Mouse (Mus musculus): ENCODE measurements at regions not wholly inside any gene's neighbourhood (a gene's known extent, or its start where the extent isn't known, plus 50 kb on each side); places are given as distances from the start of the nearest gene placed in this dataset.

DNA sequence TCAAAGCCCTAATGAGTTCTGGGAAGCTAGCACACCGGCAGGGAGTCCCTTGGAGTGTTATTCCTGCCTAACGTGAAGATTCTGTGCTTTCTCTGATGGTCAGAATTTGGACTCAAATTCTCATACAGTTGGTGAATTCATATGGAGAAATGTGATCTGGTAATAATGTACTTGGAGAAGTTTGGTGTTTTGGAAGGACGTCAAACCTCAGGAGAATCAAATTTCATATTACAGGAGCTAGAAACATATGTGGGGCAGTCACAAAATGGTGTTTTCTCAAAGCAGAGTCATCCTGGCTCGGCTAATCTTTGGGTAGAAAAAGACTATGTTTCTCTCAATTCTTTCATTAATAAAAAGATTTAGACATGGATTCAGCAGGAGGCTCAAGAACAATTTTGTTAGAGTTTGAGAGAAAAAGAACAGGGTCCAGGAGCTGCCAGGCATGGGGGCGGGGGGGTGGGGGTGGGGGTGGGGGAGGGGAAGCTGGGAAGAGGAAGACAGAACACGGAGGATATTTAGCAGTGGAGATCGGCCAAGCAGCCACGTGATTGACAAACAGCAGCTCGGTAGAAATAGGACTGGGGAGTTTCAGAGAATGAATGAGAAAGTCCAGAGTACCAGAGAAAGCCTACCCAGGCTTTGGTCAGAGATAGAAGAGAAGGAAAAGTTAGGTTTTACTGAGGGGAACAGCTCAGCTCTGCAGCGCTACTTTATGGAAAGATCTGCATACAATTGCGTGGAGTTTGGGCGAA is 130.6 kb downstream of the Sp3 start:
- H3K4me3 ChIP-seq (ENCODE audit: insufficient read depth in 1 of 2, low read depth in 1 of 2, low read length in 2 of 2, poor library complexity in 1 of 2, severe bottlenecking in 1 of 2), result no peak overlapping the region
- DNase-seq (ENCODE audit: low read depth, low spot score), result no peak
- in situ Hi-C loops (cut with MboI; ENCODE audit: low sequenced_read_pairs in 2 of 2, unreplicated experiment in 2 of 2), result no loop called here
- H3K4me1 ChIP-seq (ENCODE audit: control insufficient read depth in 2 of 2, insufficient read depth in 2 of 2, low read length in 2 of 2, poor library complexity in 1 of 2), result no peaks in the 10 kb centered on the region; a peak in 1 of 4 replicates
- no peak overlapping the region for H3K9ac ChIP-seq (ENCODE audit: insufficient read depth, low read depth, low read length, poor library complexity, severe bottlenecking)
- no peak for TF ChIP-seq ZC3H11A (IDR thresholded peaks at IDR 0.05; ENCODE audit: borderline replicate concordance, low read depth, low read length)
- no peak for TF ChIP-seq CHD2 (IDR thresholded peaks at IDR 0.05; ENCODE audit: low read depth, low read length)
- TF ChIP-seq ZNF384 (IDR thresholded peaks at IDR 0.05; ENCODE audit: low read depth, low read length), result no peak
- no peak for TF ChIP-seq HCFC1 (IDR thresholded peaks at IDR 0.05; ENCODE audit: borderline replicate concordance, insufficient read depth, low read length)
- TF ChIP-seq MAFK (IDR thresholded peaks at IDR 0.05; ENCODE audit: insufficient read depth, low read depth, low read length), result no peak
- H3K27ac ChIP-seq (ENCODE audit: insufficient read depth, low read depth, low read length, poor library complexity, severe bottlenecking), result no peak overlapping the region
- H3K9me3 ChIP-seq (ENCODE audit: control insufficient read depth, insufficient read depth, low read depth, low read length), result no peaks in the 10 kb centered on the region
- no peaks in the 10 kb centered on the region for H3K36me3 ChIP-seq (ENCODE audit: control insufficient read depth, insufficient read depth, low read length, poor library complexity, severe bottlenecking)

DNA sequence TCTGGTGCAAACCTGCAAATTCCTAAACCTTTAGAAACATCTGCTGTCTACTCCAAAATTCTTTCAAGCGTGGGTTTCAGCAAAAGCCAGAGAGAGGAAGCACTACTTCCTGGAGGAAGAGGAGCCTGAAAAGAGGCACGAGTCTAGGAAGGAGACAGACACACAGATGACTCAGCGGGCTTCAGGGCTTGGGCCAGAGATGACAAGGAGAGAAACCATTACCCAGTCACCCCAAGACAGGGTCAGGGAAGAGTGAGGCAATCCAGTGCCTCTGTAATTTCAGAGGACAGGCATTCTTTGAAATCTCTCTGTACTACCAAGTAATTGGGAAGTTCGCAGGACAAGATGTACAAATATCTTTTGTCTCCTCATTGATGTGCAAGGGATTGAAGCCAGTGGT is 127.7 kb downstream of the Sp3 start:
- in situ Hi-C loops (cut with MboI; ENCODE audit: low sequenced_read_pairs in 2 of 2, unreplicated experiment in 2 of 2), result no loop called here
- TF ChIP-seq ZC3H11A (IDR thresholded peaks at IDR 0.05; ENCODE audit: borderline replicate concordance, low read depth, low read length) (no peak), MAFK (IDR thresholded peaks at IDR 0.05; ENCODE audit: insufficient read depth, low read depth, low read length) (no peak), ZNF384 (IDR thresholded peaks at IDR 0.05; ENCODE audit: low read depth, low read length) (no peak), CHD2 (IDR thresholded peaks at IDR 0.05; ENCODE audit: low read depth, low read length) (no peak), HCFC1 (IDR thresholded peaks at IDR 0.05; ENCODE audit: borderline replicate concordance, insufficient read depth, low read length) (no peak)
- Histone ChIP-seq H3K4me1 (ENCODE audit: control insufficient read depth in 2 of 2, insufficient read depth in 2 of 2, low read length in 2 of 2, poor library complexity in 1 of 2) (peaks cover 0 to 2% of the 10 kb centered on the region in 2 experiments; a peak in 1 of 4 replicates), H3K9me3 (ENCODE audit: control insufficient read depth, insufficient read depth, low read depth, low read length) (no peaks in the 10 kb centered on the region), H3K9ac (ENCODE audit: insufficient read depth, low read depth, low read length, poor library complexity, severe bottlenecking) (no peak overlapping the region), H3K36me3 (ENCODE audit: control insufficient read depth, insufficient read depth, low read length, poor library complexity, severe bottlenecking) (no peaks in the 10 kb centered on the region), H3K4me3 (ENCODE audit: insufficient read depth in 1 of 2, low read depth in 1 of 2, low read length in 2 of 2, poor library complexity in 1 of 2, severe bottlenecking in 1 of 2) (no peak overlapping the region), H3K27ac (ENCODE audit: insufficient read depth, low read depth, low read length, poor library complexity, severe bottlenecking) (no peak overlapping the region)
- no peak for DNase-seq (ENCODE audit: low read depth, low spot score)

DNA sequence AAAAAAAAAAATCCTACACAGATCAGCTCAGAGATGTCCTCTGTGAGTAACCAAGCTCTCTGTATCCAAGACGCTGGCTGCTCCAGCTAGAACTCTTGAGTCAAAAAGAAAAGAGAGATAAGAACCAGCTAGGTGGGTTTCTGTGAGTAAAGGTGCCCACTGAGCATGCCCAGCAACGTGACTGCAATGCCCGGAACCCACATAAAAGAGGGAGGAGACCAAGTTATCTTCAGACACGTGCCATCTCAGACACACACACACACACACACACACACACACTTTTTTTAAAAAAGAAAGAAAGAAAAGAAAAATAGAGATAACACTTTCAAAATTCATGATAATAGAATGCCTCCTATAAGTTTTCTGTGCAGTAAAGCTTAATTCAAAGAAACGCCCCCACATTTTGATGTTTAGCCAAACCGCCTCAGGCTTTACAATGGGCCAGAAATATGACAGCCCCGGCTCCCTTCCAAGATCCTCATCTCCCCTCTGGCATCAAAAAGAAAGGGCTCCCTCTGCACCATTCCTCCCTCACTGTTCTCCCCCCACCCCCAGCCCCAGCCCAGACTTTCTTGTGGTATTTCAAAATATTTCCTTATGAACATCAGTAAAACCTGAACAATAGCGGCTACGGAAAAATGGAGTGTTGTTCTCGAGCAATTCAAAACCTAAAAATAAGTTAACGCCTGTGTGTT is 124.8 kb downstream of the Sp3 start:
- Histone ChIP-seq H3K9me3 (ENCODE audit: control insufficient read depth, insufficient read depth, low read depth, low read length) (no peaks in the 10 kb centered on the region), H3K4me1 (ENCODE audit: control insufficient read depth in 2 of 2, insufficient read depth in 2 of 2, low read length in 2 of 2, poor library complexity in 1 of 2) (0 out of 4 replicates have a peak, but pooled peaks cover 0 to 2% of the 10 kb centered on the region in 2 experiments), H3K27ac (ENCODE audit: insufficient read depth, low read depth, low read length, poor library complexity, severe bottlenecking) (no peak overlapping the region), H3K4me3 (ENCODE audit: insufficient read depth in 1 of 2, low read depth in 1 of 2, low read length in 2 of 2, poor library complexity in 1 of 2, severe bottlenecking in 1 of 2) (no peak overlapping the region), H3K36me3 (ENCODE audit: control insufficient read depth, insufficient read depth, low read length, poor library complexity, severe bottlenecking) (no peaks in the 10 kb centered on the region), H3K9ac (ENCODE audit: insufficient read depth, low read depth, low read length, poor library complexity, severe bottlenecking) (no peak overlapping the region)
- DNase-seq (ENCODE audit: low read depth, low spot score), result no peak
- no peak for TF ChIP-seq ZC3H11A (IDR thresholded peaks at IDR 0.05; ENCODE audit: borderline replicate concordance, low read depth, low read length)
- no peak for TF ChIP-seq HCFC1 (IDR thresholded peaks at IDR 0.05; ENCODE audit: borderline replicate concordance, insufficient read depth, low read length)
- in situ Hi-C loops (cut with MboI; ENCODE audit: low sequenced_read_pairs in 2 of 2, unreplicated experiment in 2 of 2), result no loop called here

DNA sequence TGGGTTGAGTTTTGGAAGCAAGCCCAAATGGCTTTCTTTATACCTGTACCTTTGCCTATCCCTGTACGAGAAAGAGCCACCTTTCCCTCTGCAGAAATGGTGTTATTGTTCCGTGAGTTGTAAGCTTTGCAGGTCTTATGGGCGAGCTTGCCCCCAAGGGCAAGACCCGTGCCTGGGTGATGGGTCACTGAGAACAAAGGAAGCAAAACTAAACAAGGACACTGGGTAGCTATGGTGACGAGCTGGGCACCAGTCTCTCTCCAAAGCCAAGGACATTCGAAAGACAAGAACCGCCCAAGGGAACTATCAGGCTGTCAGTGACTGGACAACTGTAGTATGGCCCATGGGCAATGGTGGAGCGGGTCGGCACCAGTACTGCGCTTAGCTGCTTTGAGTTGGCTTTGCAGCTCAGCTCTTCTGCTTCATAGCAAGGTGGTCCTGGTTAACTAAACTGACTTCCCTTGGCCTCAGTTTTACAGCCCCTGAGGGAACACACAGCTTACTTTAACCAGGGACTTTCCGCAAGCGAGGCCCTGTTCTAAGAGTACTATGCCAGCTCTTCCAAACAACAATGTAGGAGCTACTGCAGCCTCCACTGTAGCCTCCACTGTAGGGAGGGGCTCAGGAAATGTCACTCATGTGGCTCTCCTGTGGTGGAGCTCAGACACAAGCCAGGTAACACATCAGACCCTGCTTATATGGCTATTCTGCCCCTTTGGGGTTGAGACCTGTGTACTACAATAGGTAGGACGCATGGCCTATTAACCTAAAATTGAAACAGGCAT is 124.1 kb downstream of the Sp3 start:
- Histone ChIP-seq H3K9me3 (ENCODE audit: control insufficient read depth, insufficient read depth, low read depth, low read length) (no peaks in the 10 kb centered on the region), H3K36me3 (ENCODE audit: control insufficient read depth, insufficient read depth, low read length, poor library complexity, severe bottlenecking) (no peaks in the 10 kb centered on the region), H3K27ac (ENCODE audit: insufficient read depth, low read depth, low read length, poor library complexity, severe bottlenecking) (no peak overlapping the region), H3K9ac (ENCODE audit: insufficient read depth, low read depth, low read length, poor library complexity, severe bottlenecking) (no peak overlapping the region), H3K4me1 (ENCODE audit: control insufficient read depth in 2 of 2, insufficient read depth in 2 of 2, low read length in 2 of 2, poor library complexity in 1 of 2) (0 out of 4 replicates have a peak, but pooled peaks cover 0 to 2% of the 10 kb centered on the region in 2 experiments), H3K4me3 (ENCODE audit: insufficient read depth in 1 of 2, low read depth in 1 of 2, low read length in 2 of 2, poor library complexity in 1 of 2, severe bottlenecking in 1 of 2) (no peak overlapping the region)
- DNase-seq (ENCODE audit: low read depth, low spot score), result no peak
- in situ Hi-C loops (cut with MboI; ENCODE audit: low sequenced_read_pairs in 2 of 2, unreplicated experiment in 2 of 2), result no loop called here
- TF ChIP-seq ZNF384 (IDR thresholded peaks at IDR 0.05; ENCODE audit: low read depth, low read length) (no peak), HCFC1 (IDR thresholded peaks at IDR 0.05; ENCODE audit: borderline replicate concordance, insufficient read depth, low read length) (no peak), MAFK (IDR thresholded peaks at IDR 0.05; ENCODE audit: insufficient read depth, low read depth, low read length) (no peak), ZC3H11A (IDR thresholded peaks at IDR 0.05; ENCODE audit: borderline replicate concordance, low read depth, low read length) (no peak), CHD2 (IDR thresholded peaks at IDR 0.05; ENCODE audit: low read depth, low read length) (no peak)
